Mouse (Mus musculus) intestine, embryonic 16.5 days (tissue): ENCODE data around the gene Cenpt. TPM values are rescaled to one million over a fixed set of nuclear protein-coding genes. Genes with fewer than 3 reads are reported as not detected.

Experiments
- ATAC-seq: fragments of 200-750 bp; cut with Nextera tagmentation; 2 replicates; pipeline ENCODE4 v1.8.0; 2017; ENCODE audit warnings: moderate TSS enrichment, moderate library complexity
- H3K27ac ChIP-seq: fragments of 300-500 bp; sonication (generic); 2 replicates; pipeline ENCODE4 v1.5.1; 2014; ENCODE audit warnings: mild to moderate bottlenecking, low read length
- H3K27me3 ChIP-seq: fragments of 300-500 bp; sonication (generic); replicated peaks from 2 replicates; pipeline ENCODE4 v1.6.1; 2014; ENCODE audit warnings: low read length, control low read depth, mixed read lengths; ENCODE audit not compliant: control insufficient read depth, insufficient read depth
- H3K36me3 ChIP-seq: fragments of 300-500 bp; sonication (generic); 2 replicates; pipeline ENCODE4 v1.6.1; 2014; ENCODE audit warnings: low read length, control low read depth; ENCODE audit not compliant: control insufficient read depth, insufficient read depth
- H3K4me1 ChIP-seq: fragments of 300-500 bp; sonication (generic); 2 replicates; pipeline ENCODE4 v1.6.1; 2014; ENCODE audit warnings: low read length, control low read depth, mixed read lengths; ENCODE audit not compliant: control insufficient read depth, insufficient read depth
- H3K4me2 ChIP-seq: fragments of 300-500 bp; sonication (generic); 2 replicates; pipeline ENCODE4 v1.6.1; 2014; ENCODE audit warnings: low read depth, low read length, control low read depth
- H3K4me3 ChIP-seq: fragments of 300-500 bp; sonication (generic); 2 replicates; pipeline ENCODE4 v1.5.1; 2014; ENCODE audit warnings: mild to moderate bottlenecking, low read length
- H3K9ac ChIP-seq: fragments of 300-500 bp; sonication (generic); 2 replicates; pipeline ENCODE4 v1.6.1; 2014; ENCODE audit warnings: low read depth, low read length
- H3K9me3 ChIP-seq: fragments of 300-500 bp; sonication (generic); 2 replicates; pipeline ENCODE4 v1.6.1; 2016; ENCODE audit warnings: low read length, control low read depth; ENCODE audit not compliant: control insufficient read depth
- WGBS: fragments of 180-500 bp; shearing (Covaris S2); extraction: QIAGEN DNeasy Blood & Tissue Kit; methylation state at CpG from one replicate; pipeline ENCODE4 v1.1.7; 2014; 5-methylcytosine and 5-hydroxymethylcytosine counted together
- polyA plus RNA-seq: library from polyadenylated mRNA; unstranded; fragments of >200 nt; fragmentation: Nextera tagmentation; extraction: Ambion mirVana; gene quantifications from 2 replicates; pipeline ENCODE4 v1.2.1, GENCODE M21; 2015

Cenpt gene
- polyA plus RNA-seq, 1 experiment from 2014 or later: 28.9 TPM

- H3K27me3 ChIP-seq: no peaks in the 10 kb centered on the region
- no peak overlapping the region for H3K27ac ChIP-seq
- peak; percentile 17; the same call in 1 of the 2 replicates for ATAC-seq
- no peak overlapping the region for H3K4me3 ChIP-seq
- H3K36me3 ChIP-seq: no peaks in the 10 kb centered on the region
- H3K4me1 ChIP-seq: peaks cover 14% of the 10 kb centered on the region
- WGBS: 85% methylated on average over 6 of the region's 6 CpGs
- H3K9me3 ChIP-seq: no peaks in the 10 kb centered on the region
- H3K4me2 ChIP-seq: no peak overlapping the region
- no peak overlapping the region for H3K9ac ChIP-seq
Observed at GRCm38 (mm10) chr8:105801153-105801904, 51.7 kb downstream of the Cenpt start.

- peak; percentile 83 for ATAC-seq
- Histone ChIP-seq H3K9me3 (no peaks in the 10 kb centered on the region), H3K9ac (no peak overlapping the region), H3K27ac (peak overlapping the region; percentile 73), H3K4me3 (peak overlapping the region; percentile 7; the same call in 1 of the 2 replicates), H3K4me2 (peak overlapping the region; percentile 22), H3K36me3 (no peaks in the 10 kb centered on the region), H3K4me1 (peaks cover 19% of the 10 kb centered on the region), H3K27me3 (no peaks in the 10 kb centered on the region)
- 33% methylated on average over 8 of the region's 8 CpGs for WGBS
Observed at GRCm38 (mm10) chr8:105799091-105799812, 53.8 kb downstream of the Cenpt start.

GRCm38 (mm10) chr8:105798408-105798807 lies 54.7 kb downstream of the Cenpt start:
- no peak for ATAC-seq
- Histone ChIP-seq H3K4me1 (peaks cover 25% of the 10 kb centered on the region), H3K9me3 (no peaks in the 10 kb centered on the region), H3K27me3 (no peaks in the 10 kb centered on the region), H3K9ac (no peak overlapping the region), H3K27ac (no peak overlapping the region), H3K36me3 (no peaks in the 10 kb centered on the region), H3K4me2 (no peak overlapping the region), H3K4me3 (no peak overlapping the region)
- 94% methylated on average over 5 of the region's 5 CpGs for WGBS

GRCm38 (mm10) chr8:105795785-105796184 lies 57.3 kb downstream of the Cenpt start:
- 74% methylated on average over 1 of the region's 1 CpGs for WGBS
- ATAC-seq: no peak
- Histone ChIP-seq H3K9ac (no peak overlapping the region), H3K9me3 (no peaks in the 10 kb centered on the region), H3K27ac (no peak overlapping the region), H3K4me1 (peaks cover 26% of the 10 kb centered on the region), H3K27me3 (no peaks in the 10 kb centered on the region), H3K36me3 (no peaks in the 10 kb centered on the region), H3K4me3 (no peak overlapping the region), H3K4me2 (no peak overlapping the region)

Other genes with a start within 250 kb of the Cenpt start
- gene Ripor1, start 248.0 kb downstream of the Cenpt start, polyA plus RNA-seq: 17.1 and 17.8 TPM in 2 replicates
- gene Ctcf, start 216.7 kb downstream of the Cenpt start, polyA plus RNA-seq: 73.7 and 86.4 TPM in 2 replicates
- 0.66 and 0.92 TPM in 2 replicates for gene Agrp, start 215.9 kb downstream of the Cenpt start, polyA plus RNA-seq
- gene Carmil2, start 167.0 kb downstream of the Cenpt start, polyA plus RNA-seq: 0.64 and 0.79 TPM in 2 replicates
- gene Acd, start 152.2 kb downstream of the Cenpt start, polyA plus RNA-seq: 53.0 and 55.0 TPM in 2 replicates
- gene Pard6a, start 152.1 kb downstream of the Cenpt start, polyA plus RNA-seq: 12.0 and 12.6 TPM in 2 replicates
- gene 4933405L10Rik, start 145.6 kb downstream of the Cenpt start, polyA plus RNA-seq: not detected in 2 replicates
- gene Enkd1, start 145.1 kb downstream of the Cenpt start, polyA plus RNA-seq: 11.2 and 13.6 TPM in 2 replicates
- 8.7 and 10.9 TPM in 2 replicates for gene Gfod2, start 94.6 kb downstream of the Cenpt start, polyA plus RNA-seq
- gene Ranbp10, start 25.9 kb downstream of the Cenpt start, polyA plus RNA-seq: 7.1 and 8.2 TPM in 2 replicates
- not detected in 2 replicates for gene Tsnaxip1, start 25.5 kb downstream of the Cenpt start, polyA plus RNA-seq
- gene Thap11, start 1.9 kb upstream of the Cenpt start, polyA plus RNA-seq: 49.4 and 49.6 TPM in 2 replicates
- 165 and 207 TPM in 2 replicates for gene Nutf2, start 7.3 kb upstream of the Cenpt start, polyA plus RNA-seq
- gene Edc4, start 27.6 kb upstream of the Cenpt start, polyA plus RNA-seq: 31.6 and 34.9 TPM in 2 replicates
- 0.29 and 0.33 TPM in 2 replicates for gene Nrn1l, start 40.3 kb upstream of the Cenpt start, polyA plus RNA-seq
- 25.6 and 26.6 TPM in 2 replicates for gene Pskh1, start 47.2 kb upstream of the Cenpt start, polyA plus RNA-seq
- gene Ctrl, start 80.6 kb upstream of the Cenpt start, polyA plus RNA-seq: 3.1 and 6.2 TPM in 2 replicates
- 115 and 116 TPM in 2 replicates for gene Psmb10, start 85.2 kb upstream of the Cenpt start, polyA plus RNA-seq
- 1.7 and 2.8 TPM in 2 replicates for gene Lcat, start 90.1 kb upstream of the Cenpt start, polyA plus RNA-seq
- 19.4 and 21.8 TPM in 2 replicates for gene Slc12a4, start 112.8 kb upstream of the Cenpt start, polyA plus RNA-seq
- not detected in 2 replicates for gene Dpep3, start 126.2 kb upstream of the Cenpt start, polyA plus RNA-seq
- 17.2 and 17.6 TPM in 2 replicates for gene Dus2, start 138.1 kb upstream of the Cenpt start, polyA plus RNA-seq
- 0.12 TPM in 1 of 2 replicates, not detected in the other for gene Dpep2nb, start 152.7 kb upstream of the Cenpt start, polyA plus RNA-seq
- 13.7 and 15.1 TPM in 2 replicates for gene Ddx28, start 158.6 kb upstream of the Cenpt start, polyA plus RNA-seq
- gene Nfatc3, start 205.6 kb upstream of the Cenpt start, polyA plus RNA-seq: 4.0 and 4.5 TPM in 2 replicates